Mouse (Mus musculus): Measurements from ENCODE around the gene Crip2. TPM values are rescaled to one million over a fixed set of nuclear protein-coding genes. Genes with fewer than 3 reads are reported as not detected.

Gene Crip2
- total RNA-seq, 2 experiments from 2014 or later, result 90.3 to 99.5 TPM

- H3K4me3 ChIP-seq, result no peak overlapping the region
- no peak for TF ChIP-seq CTCF (conservative IDR thresholded peaks at IDR 0.05)
- no peak for DNase-seq (ENCODE audit: low spot score in 2 of 2)
- no peak overlapping the region; the same call in 1 of the 2 replicates for H3K27ac ChIP-seq
Measured at GRCm38 (mm10) chr12:113107431-113108124, 32.5 kb upstream of the Crip2 start.

- DNase-seq (ENCODE audit: low spot score in 2 of 2), result no peak
- no peak for TF ChIP-seq CTCF (conservative IDR thresholded peaks at IDR 0.05)
- H3K27ac ChIP-seq, result peak overlapping the region; percentile 56
- no peak overlapping the region for H3K4me3 ChIP-seq
Measured at GRCm38 (mm10) chr12:113108528-113109283, 31.3 kb upstream of the Crip2 start.

DNA sequence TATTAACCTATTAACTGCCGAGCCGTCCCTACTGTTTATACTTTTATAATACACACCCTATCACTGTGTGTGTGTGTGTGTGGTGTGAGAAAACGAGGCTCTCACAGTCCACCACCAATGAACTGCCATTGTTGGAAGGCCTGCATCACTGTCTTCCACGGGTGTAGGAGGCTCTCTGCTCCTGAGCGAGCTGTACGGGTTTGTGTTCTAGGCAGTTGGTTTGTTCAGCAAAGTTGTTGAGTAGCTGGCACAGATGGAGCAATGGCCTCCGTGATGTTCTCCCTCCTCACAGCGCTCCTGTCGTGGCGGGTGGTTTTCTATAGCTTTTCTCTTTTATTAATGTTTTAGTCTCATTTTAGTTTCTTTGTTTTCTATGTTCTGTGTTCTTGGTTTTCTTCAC, 30.2 kb upstream of the Crip2 start:
- no peak for TF ChIP-seq CTCF (conservative IDR thresholded peaks at IDR 0.05)
- Histone ChIP-seq H3K27ac (peak overlapping the region; percentile 66), H3K4me3 (no peak overlapping the region)
- peak in 1 of 2 experiments; percentile 37 for DNase-seq (ENCODE audit: low spot score in 2 of 2)

DNA sequence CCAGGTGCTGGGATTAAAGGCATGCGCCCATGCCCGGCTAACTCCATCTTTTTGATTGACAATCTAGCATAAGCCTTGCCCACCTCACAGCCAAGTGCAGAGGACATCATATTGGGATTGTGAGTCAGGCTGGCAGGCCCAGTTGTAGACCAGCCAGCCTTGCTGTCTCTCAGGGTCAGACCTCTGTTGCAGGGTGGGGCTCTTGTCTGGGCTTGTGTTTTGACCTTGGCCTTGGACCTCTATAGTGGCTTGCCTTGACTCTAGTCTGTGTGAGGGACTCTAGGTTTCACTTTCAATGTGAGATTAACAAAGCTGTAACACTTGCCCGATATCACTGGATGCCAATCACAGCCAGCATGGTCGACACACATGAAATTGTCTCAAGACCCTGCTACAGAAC, 25.9 kb upstream of the Crip2 start:
- no peak overlapping the region for H3K4me3 ChIP-seq
- no peak for TF ChIP-seq CTCF (conservative IDR thresholded peaks at IDR 0.05)
- no peak for DNase-seq (ENCODE audit: low spot score in 2 of 2)
- no peak overlapping the region for H3K27ac ChIP-seq

GRCm38 (mm10) chr12:113114856-113115538, 25.0 kb upstream of the Crip2 start:
- no peak for DNase-seq (ENCODE audit: low spot score in 2 of 2)
- TF ChIP-seq CTCF (conservative IDR thresholded peaks at IDR 0.05), result no peak
- H3K4me3 ChIP-seq, result no peak overlapping the region
- no peak overlapping the region for H3K27ac ChIP-seq

GRCm38 (mm10) chr12:113119516-113120410, 20.3 kb upstream of the Crip2 start:
- peak; percentile 72 to 90 for DNase-seq (ENCODE audit: low spot score in 2 of 2)
- Histone ChIP-seq H3K4me3 (no peak overlapping the region), H3K27ac (no peak overlapping the region)
- peak; percentile 100 for TF ChIP-seq CTCF (conservative IDR thresholded peaks at IDR 0.05)

DNA sequence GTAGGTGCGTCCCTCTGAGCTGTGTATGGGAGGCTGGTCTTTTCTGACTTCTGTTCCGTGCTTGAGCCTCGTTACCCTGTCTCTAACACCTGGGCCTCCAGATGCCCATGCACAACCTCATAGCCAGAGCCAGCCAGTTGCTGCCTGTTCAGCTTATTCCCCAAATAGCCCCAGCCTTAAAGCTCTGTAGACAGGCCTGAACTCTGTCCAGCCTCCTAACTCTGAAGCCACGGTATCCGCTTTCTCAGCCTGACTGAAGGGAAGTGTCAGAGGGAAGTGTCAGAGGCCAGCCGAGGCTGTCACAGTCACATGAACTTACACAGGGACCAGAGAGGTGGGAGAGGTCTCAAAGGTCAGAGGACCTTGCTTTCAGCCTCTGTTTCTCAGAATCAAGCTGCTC, 15.3 kb upstream of the Crip2 start:
- Histone ChIP-seq H3K4me3 (no peak overlapping the region), H3K27ac (no peak overlapping the region; the same call in 1 of the 2 replicates)
- no peak for TF ChIP-seq CTCF (conservative IDR thresholded peaks at IDR 0.05)
- no peak for DNase-seq (ENCODE audit: low spot score in 2 of 2)

- no peak for DNase-seq (ENCODE audit: low spot score in 2 of 2)
- TF ChIP-seq CTCF (conservative IDR thresholded peaks at IDR 0.05), result no peak
- H3K27ac ChIP-seq, result no peak overlapping the region
- no peak overlapping the region for H3K4me3 ChIP-seq
Measured at GRCm38 (mm10) chr12:113130732-113131131, 9.3 kb upstream of the Crip2 start.

DNA sequence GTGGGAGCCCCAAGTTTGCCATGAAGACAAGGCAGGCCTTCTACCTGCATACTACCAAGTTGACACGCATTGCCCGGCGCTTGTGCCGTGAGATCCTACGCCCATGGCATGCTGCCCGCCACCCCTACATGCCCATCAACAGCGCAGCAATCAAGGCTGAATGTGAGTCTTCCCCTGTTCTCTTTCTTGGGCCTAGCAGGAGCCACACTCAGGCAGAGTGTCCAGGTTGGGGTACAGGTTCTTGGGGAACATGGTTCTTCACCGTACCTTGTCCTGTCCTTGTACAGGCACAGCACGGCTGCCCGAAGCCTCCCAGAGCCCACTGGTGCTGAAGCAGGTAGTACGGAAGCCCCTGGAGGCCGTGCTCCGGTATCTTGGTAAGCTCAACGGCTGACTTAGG, 8.4 kb upstream of the Crip2 start:
- Histone ChIP-seq H3K4me3 (no peak overlapping the region), H3K27ac (no peak overlapping the region)
- no peak for TF ChIP-seq CTCF (conservative IDR thresholded peaks at IDR 0.05)
- no peak for DNase-seq (ENCODE audit: low spot score in 2 of 2)

GRCm38 (mm10) chr12:113132567-113132966, 7.5 kb upstream of the Crip2 start:
- H3K4me3 ChIP-seq, result no peak overlapping the region
- no peak for TF ChIP-seq CTCF (conservative IDR thresholded peaks at IDR 0.05)
- H3K27ac ChIP-seq, result peak overlapping the region; percentile 69
- no peak for DNase-seq (ENCODE audit: low spot score in 2 of 2)

DNA sequence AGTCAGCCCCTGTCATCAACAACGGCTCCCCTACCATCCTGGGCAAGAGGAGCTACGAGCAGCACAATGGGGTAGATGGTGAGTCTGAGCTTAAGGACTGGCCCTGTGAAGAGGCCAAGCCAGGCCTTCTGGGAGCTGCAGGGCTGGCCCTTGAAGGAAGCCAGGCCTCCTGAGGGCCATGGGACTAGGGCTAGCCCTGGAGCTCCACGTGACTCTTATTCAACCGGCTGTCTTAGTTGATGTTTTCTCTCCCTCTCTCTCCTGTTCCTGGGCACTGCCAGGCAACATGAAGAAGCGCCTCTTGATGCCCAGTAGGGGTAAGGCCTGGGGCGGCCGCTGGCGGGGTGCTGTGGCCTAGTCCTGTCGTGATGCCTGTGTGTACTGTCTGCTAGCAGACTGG, 6.8 kb upstream of the Crip2 start:
- no peak for DNase-seq (ENCODE audit: low spot score in 2 of 2)
- Histone ChIP-seq H3K4me3 (no peak overlapping the region), H3K27ac (peak overlapping the region; percentile 69; the same call in 1 of the 2 replicates)
- no peak for TF ChIP-seq CTCF (conservative IDR thresholded peaks at IDR 0.05)

GRCm38 (mm10) chr12:113133861-113134403, 6.1 kb upstream of the Crip2 start:
- no peak overlapping the region for H3K4me3 ChIP-seq
- no peak for DNase-seq (ENCODE audit: low spot score in 2 of 2)
- TF ChIP-seq CTCF (conservative IDR thresholded peaks at IDR 0.05), result no peak
- peak overlapping the region; percentile 69; the same call in 1 of the 2 replicates for H3K27ac ChIP-seq
